Mouse (Mus musculus) heart, embryonic 13.5 days (tissue): ENCODE results near the gene Crtac1. TPM values are rescaled to one million over a fixed set of nuclear protein-coding genes. Genes with fewer than 3 reads are reported as not detected.

Source experiments
- ATAC-seq: fragments of 200-750 bp; cut with Nextera tagmentation; 2 replicates; pipeline ENCODE4 v1.8.0; 2017; ENCODE audit warnings: moderate TSS enrichment; ENCODE audit not compliant: insufficient number of reproducible peaks, low FRiP score, low TSS enrichment; ENCODE audit errors: extremely low read depth
- H3K27ac ChIP-seq: fragments of 300-500 bp; sonication (generic); replicated peaks from 2 replicates; pipeline ENCODE4 v1.5.1; 2015; ENCODE audit warnings: moderate library complexity, mild to moderate bottlenecking, inconsistent platforms
- H3K27me3 ChIP-seq: fragments of 300-500 bp; sonication (generic); replicated peaks from 2 replicates; pipeline ENCODE4 v1.6.1; 2015; ENCODE audit warnings: mild to moderate bottlenecking, inconsistent platforms
- H3K36me3 ChIP-seq: fragments of 300-500 bp; sonication (generic); 2 replicates; pipeline ENCODE4 v1.6.1; 2015; ENCODE audit warnings: mild to moderate bottlenecking, inconsistent platforms
- H3K4me1 ChIP-seq: fragments of 300-500 bp; sonication (generic); 2 replicates; pipeline ENCODE4 v1.6.1; 2015; ENCODE audit warnings: inconsistent platforms
- H3K4me2 ChIP-seq: fragments of 300-500 bp; sonication (generic); 2 replicates; pipeline ENCODE4 v1.6.1; 2015; ENCODE audit warnings: inconsistent platforms, mild to moderate bottlenecking, moderate library complexity
- H3K4me3 ChIP-seq: fragments of 300-500 bp; sonication (generic); 2 replicates; pipeline ENCODE4 v1.5.1; 2015; ENCODE audit warnings: moderate library complexity, mild to moderate bottlenecking, inconsistent platforms
- H3K9ac ChIP-seq: fragments of 300-500 bp; sonication (generic); 2 replicates; pipeline ENCODE4 v1.6.1; 2015; ENCODE audit warnings: inconsistent platforms, mild to moderate bottlenecking, moderate library complexity
- H3K9me3 ChIP-seq: fragments of 300-500 bp; sonication (generic); 2 replicates; pipeline ENCODE4 v1.6.1; 2016; ENCODE audit warnings: inconsistent platforms
- WGBS: fragments of 180-500 bp; shearing (Covaris S2); methylation state at CpG from one replicate; pipeline ENCODE4 v1.1.7; 2015; ENCODE audit warnings: mixed read lengths; 5-methylcytosine and 5-hydroxymethylcytosine counted together
- polyA plus RNA-seq: library from polyadenylated mRNA; unstranded; fragments of >200 nt; fragmentation: Nextera tagmentation; extraction: Ambion mirVana; gene quantifications from 2 replicates; pipeline ENCODE4 v1.2.1, GENCODE M21; 2015

The Crtac1 gene
- polyA plus RNA-seq, 1 experiment from 2014 or later = 0.75 TPM

- Histone ChIP-seq H3K27me3 (peaks cover 68% of the 10 kb centered on the region), H3K9ac (no peak overlapping the region), H3K4me1 (no peaks in the 10 kb centered on the region), H3K4me3 (no peak overlapping the region), H3K9me3 (no peaks in the 10 kb centered on the region), H3K4me2 (no peak overlapping the region), H3K36me3 (no peaks in the 10 kb centered on the region), H3K27ac (no peak overlapping the region)
- WGBS = 3% methylated on average over 11 of the region's 11 CpGs
- no peak for ATAC-seq
Measured at GRCm38 (mm10) chr19:42325894-42326293, 105.7 kb downstream of the Crtac1 start.

GRCm38 (mm10) chr19:42322357-42323090 is 109.1 kb downstream of the Crtac1 start:
- Histone ChIP-seq H3K27me3 (peaks cover 81% of the 10 kb centered on the region), H3K9me3 (no peaks in the 10 kb centered on the region), H3K4me2 (no peak overlapping the region), H3K9ac (no peak overlapping the region), H3K36me3 (no peaks in the 10 kb centered on the region), H3K4me1 (no peaks in the 10 kb centered on the region), H3K4me3 (no peak overlapping the region), H3K27ac (no peak overlapping the region)
- ATAC-seq = no peak
- 45% methylated on average over 12 of the region's 12 CpGs for WGBS

- H3K4me2 ChIP-seq = no peak overlapping the region
- ATAC-seq = no peak
- H3K4me3 ChIP-seq = no peak overlapping the region
- peaks cover 82% of the 10 kb centered on the region for H3K27me3 ChIP-seq
- H3K27ac ChIP-seq = no peak overlapping the region
- no peak overlapping the region for H3K9ac ChIP-seq
- 58% methylated on average over 5 of the region's 5 CpGs for WGBS
- no peaks in the 10 kb centered on the region for H3K36me3 ChIP-seq
- no peaks in the 10 kb centered on the region for H3K4me1 ChIP-seq
- no peaks in the 10 kb centered on the region for H3K9me3 ChIP-seq
Measured at GRCm38 (mm10) chr19:42321936-42322335, 109.6 kb downstream of the Crtac1 start.

- no peak overlapping the region for H3K9ac ChIP-seq
Measured at GRCm38 (mm10) chr19:42317648-42318425, 113.7 kb downstream of the Crtac1 start.

GRCm38 (mm10) chr19:42316998-42317397 is 114.6 kb downstream of the Crtac1 start:
- Histone ChIP-seq H3K4me3 (no peak overlapping the region), H3K27ac (no peak overlapping the region), H3K4me1 (peaks cover 3% of the 10 kb centered on the region; the same call in 1 of the 2 replicates), H3K9me3 (no peaks in the 10 kb centered on the region), H3K36me3 (no peaks in the 10 kb centered on the region), H3K27me3 (peaks cover 75% of the 10 kb centered on the region), H3K9ac (no peak overlapping the region), H3K4me2 (no peak overlapping the region)
- ATAC-seq = no peak
- WGBS = 58% methylated on average over 8 of the region's 8 CpGs

More at GRCm38 (mm10) chr19:42317648-42318425, 113.7 kb downstream of the Crtac1 start:
- 45% methylated on average over 18 of the region's 18 CpGs for WGBS
- no peak overlapping the region for H3K4me3 ChIP-seq
- no peak overlapping the region for H3K4me2 ChIP-seq
- H3K9me3 ChIP-seq = no peaks in the 10 kb centered on the region
- H3K27ac ChIP-seq = no peak overlapping the region
- peaks cover 3% of the 10 kb centered on the region; the same call in 1 of the 2 replicates for H3K4me1 ChIP-seq
- H3K36me3 ChIP-seq = no peaks in the 10 kb centered on the region
- no peak for ATAC-seq
- H3K27me3 ChIP-seq = peaks cover 74% of the 10 kb centered on the region

- H3K4me2 ChIP-seq = no peak overlapping the region
- ATAC-seq = no peak
- H3K9me3 ChIP-seq = no peaks in the 10 kb centered on the region
- H3K27ac ChIP-seq = no peak overlapping the region
- H3K4me1 ChIP-seq = peaks cover 3% of the 10 kb centered on the region; the same call in 1 of the 2 replicates
- H3K4me3 ChIP-seq = no peak overlapping the region
- 78% methylated on average over 2 of the region's 2 CpGs for WGBS
- no peaks in the 10 kb centered on the region for H3K36me3 ChIP-seq
- H3K9ac ChIP-seq = no peak overlapping the region
- peaks cover 77% of the 10 kb centered on the region for H3K27me3 ChIP-seq
Measured at GRCm38 (mm10) chr19:42316525-42316924, 115.1 kb downstream of the Crtac1 start.

- H3K9ac ChIP-seq = no peak overlapping the region
- WGBS = 11% methylated on average over 1 of the region's 1 CpGs
- no peak overlapping the region for H3K4me3 ChIP-seq
- H3K4me1 ChIP-seq = peaks cover 3% of the 10 kb centered on the region; the same call in 1 of the 2 replicates
- H3K9me3 ChIP-seq = no peaks in the 10 kb centered on the region
- ATAC-seq = no peak
- H3K27ac ChIP-seq = no peak overlapping the region
- peaks cover 77% of the 10 kb centered on the region for H3K27me3 ChIP-seq
- H3K36me3 ChIP-seq = no peaks in the 10 kb centered on the region
- H3K4me2 ChIP-seq = no peak overlapping the region
Measured at GRCm38 (mm10) chr19:42315914-42316313, 115.7 kb downstream of the Crtac1 start.

- peaks cover 3% of the 10 kb centered on the region; the same call in 1 of the 2 replicates for H3K4me1 ChIP-seq
- no peak overlapping the region for H3K4me3 ChIP-seq
- H3K36me3 ChIP-seq = no peaks in the 10 kb centered on the region
- WGBS = 55% methylated on average over 6 of the region's 6 CpGs
- no peak overlapping the region for H3K27ac ChIP-seq
- ATAC-seq = no peak
- no peaks in the 10 kb centered on the region for H3K9me3 ChIP-seq
- H3K9ac ChIP-seq = no peak overlapping the region
- no peak overlapping the region for H3K4me2 ChIP-seq
- H3K27me3 ChIP-seq = peaks cover 77% of the 10 kb centered on the region
Measured at GRCm38 (mm10) chr19:42315070-42315679, 116.4 kb downstream of the Crtac1 start.

GRCm38 (mm10) chr19:42312191-42312590 is 119.4 kb downstream of the Crtac1 start:
- no peak for ATAC-seq
- H3K27me3 ChIP-seq = peaks cover 52% of the 10 kb centered on the region

GRCm38 (mm10) chr19:42311332-42311731 is 120.3 kb downstream of the Crtac1 start:
- peaks cover 11% of the 10 kb centered on the region for H3K4me1 ChIP-seq
- H3K9ac ChIP-seq = no peak overlapping the region
- H3K36me3 ChIP-seq = no peaks in the 10 kb centered on the region
- no peak for ATAC-seq
- H3K4me3 ChIP-seq = no peak overlapping the region
- no peak overlapping the region for H3K4me2 ChIP-seq
- H3K9me3 ChIP-seq = no peaks in the 10 kb centered on the region
- H3K27ac ChIP-seq = no peak overlapping the region
- WGBS = 18% methylated on average over 2 of the region's 2 CpGs
- peaks cover 48% of the 10 kb centered on the region for H3K27me3 ChIP-seq

More at GRCm38 (mm10) chr19:42312191-42312590, 119.4 kb downstream of the Crtac1 start:
- H3K9me3 ChIP-seq = no peaks in the 10 kb centered on the region
- no peak overlapping the region for H3K4me2 ChIP-seq
- H3K9ac ChIP-seq = no peak overlapping the region
- no peak overlapping the region for H3K27ac ChIP-seq
- H3K4me1 ChIP-seq = peaks cover 3% of the 10 kb centered on the region
- H3K4me3 ChIP-seq = no peak overlapping the region
- H3K36me3 ChIP-seq = no peaks in the 10 kb centered on the region
- 70% methylated on average over 3 of the region's 3 CpGs for WGBS

GRCm38 (mm10) chr19:42308931-42309330 is 122.7 kb downstream of the Crtac1 start:
- Histone ChIP-seq H3K4me1 (peaks cover 11% of the 10 kb centered on the region), H3K4me2 (no peak overlapping the region), H3K9me3 (no peaks in the 10 kb centered on the region), H3K27ac (no peak overlapping the region), H3K27me3 (peaks cover 52% of the 10 kb centered on the region), H3K4me3 (no peak overlapping the region), H3K9ac (no peak overlapping the region), H3K36me3 (no peaks in the 10 kb centered on the region)
- no peak for ATAC-seq
- WGBS = 69% methylated on average over 12 of the region's 12 CpGs
